Comparison of ENCODE assay signal across 21 mouse cellular contexts in the genomic region with DNA sequence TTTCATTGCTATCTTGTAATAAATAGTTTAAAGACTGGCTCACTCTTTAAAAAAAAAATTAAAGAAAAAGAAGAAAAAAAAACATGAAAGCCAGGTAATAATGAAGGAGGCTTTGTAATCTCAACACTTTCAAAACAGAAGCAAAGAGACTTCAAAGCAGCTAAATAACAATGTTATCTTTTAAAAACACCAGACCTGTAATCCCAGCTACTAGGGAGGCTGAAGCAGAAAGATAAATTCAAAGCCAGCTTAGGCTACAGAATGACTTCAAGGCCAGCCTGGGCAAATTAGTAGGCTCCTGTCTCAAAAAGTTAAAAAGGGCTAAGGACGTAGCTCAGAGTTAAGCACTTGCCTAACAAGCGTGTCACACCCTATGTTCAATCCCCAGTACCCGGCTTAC. TPM values are rescaled to one million over a fixed set of nuclear protein-coding genes. Genes with fewer than 3 reads are reported as not detected.
DNase-seq lines count a peak whose midpoint lies in the region; ATAC-seq and TF ChIP-seq lines count a peak whose summit lies in the region.
"Had no signal": no experiment of that assay in that cellular context is flagged by ENCODE, and none has a peak within 500 bp of the region (broad histone marks: within the 10 kb centered on the region; RNA-seq: fewer than 3 reads in every experiment).

No protein-coding gene starts in this region.

- ATAC-seq in liver, embryonic 12.5 days, result peak; percentile 54; the same call in 1 of the 2 replicates
- ATAC-seq in common myeloid progenitor, adult 5-6 weeks (replicated peaks; ENCODE audit: low read depth, poor library complexity, severe bottlenecking), result peak; percentile 63; the same call in 1 of the 2 replicates
- peak; percentile 74 for ATAC-seq in megakaryocyte progenitor cell, adult 5-6 weeks (replicated peaks; ENCODE audit: poor library complexity)
- ATAC-seq: forebrain, embryonic 14.5 days; hindbrain, embryonic 16.5 days had no signal

- TF ChIP-seq CTCF in MEL (IDR thresholded peaks at IDR 0.05 in 2 of 3, conservative IDR thresholded peaks at IDR 0.05 in 1 of 3; ENCODE audit: control insufficient read depth in 1 of 3, insufficient read depth in 1 of 3, low read depth in 2 of 3, low read length in 3 of 3, poor library complexity in 1 of 3, severe bottlenecking in 1 of 3), result no peak

- H3K36me3 ChIP-seq in liver, embryonic 12.5 days, result peaks cover 70% of the 10 kb centered on the region
- H3K36me3 ChIP-seq in MEL (ENCODE audit: control insufficient read depth in 1 of 2, insufficient read depth in 2 of 2, low read length in 2 of 2), result peaks cover 46 to 58% of the 10 kb centered on the region in 2 experiments

- 36% methylated on average over 3 of the region's 3 CpGs for WGBS in liver, embryonic 12.5 days (ENCODE audit: insufficient replicate concordance)

- DNase-seq in liver, result no peak
- DNase-seq in MEL (ENCODE audit: low read depth, low spot score), result peak; percentile 80
- DNase-seq in ovary, adult 18-20 months (ENCODE audit: low spot score), result no peak
- DNase-seq in kidney, adult 11 months, result no peak
- DNase-seq: adrenal gland, postnatal 10 days; cerebellum, adult 2 months; cerebellum, postnatal 10 days; embryo, embryonic 11 days; gastrocnemius, adult 2 months; gastrocnemius, postnatal 25 days; heart, postnatal 4 days had no signal

- H3K4me1 ChIP-seq in liver, embryonic 12.5 days, result peaks cover 59% of the 10 kb centered on the region
- peaks cover 28 to 30% of the 10 kb centered on the region in 2 experiments for H3K4me1 ChIP-seq in MEL (ENCODE audit: control insufficient read depth in 1 of 2, insufficient read depth in 2 of 2, low read length in 2 of 2)
- H3K4me1 ChIP-seq: forebrain, embryonic 10.5 days had no signal

- H3K27ac ChIP-seq in liver, embryonic 12.5 days, result no peak overlapping the region
- no peak overlapping the region for H3K27ac ChIP-seq in MEL (ENCODE audit: control insufficient read depth, low read depth, low read length)
- H3K27ac ChIP-seq: embryonic facial prominence, embryonic 15.5 days; forebrain, embryonic 10.5 days; gastrocnemius, adult 2 months; heart, embryonic 13.5 days; hindbrain, embryonic 12.5 days had no signal

- H3K4me2 ChIP-seq in liver, embryonic 12.5 days, result no peak overlapping the region
- H3K4me2 ChIP-seq: embryonic facial prominence, embryonic 15.5 days; heart, embryonic 13.5 days; hindbrain, embryonic 12.5 days had no signal

- no peak for TF ChIP-seq RAD21 in MEL (IDR thresholded peaks at IDR 0.05; ENCODE audit: low read depth, low read length)

- no peaks in the 10 kb centered on the region for H3K9me3 ChIP-seq in liver, embryonic 12.5 days (replicated peaks)
- no peaks in the 10 kb centered on the region for H3K9me3 ChIP-seq in MEL (replicated peaks; ENCODE audit: insufficient read depth, low read length)
- H3K9me3 ChIP-seq: embryonic facial prominence, embryonic 15.5 days; forebrain, embryonic 10.5 days; heart, embryonic 13.5 days; hindbrain, embryonic 12.5 days had no signal

- TF ChIP-seq EP300 in MEL (IDR thresholded peaks at IDR 0.05; ENCODE audit: low read depth in 1 of 2, low read length in 2 of 2), result peak; percentile 88 to 92

- H3K4me3 ChIP-seq in liver, embryonic 12.5 days, result no peak overlapping the region
- H3K4me3 ChIP-seq in MEL (ENCODE audit: control insufficient read depth in 1 of 2, insufficient read depth in 1 of 2, low read depth in 2 of 2, low read length in 2 of 2), result no peak overlapping the region
- H3K4me3 ChIP-seq: embryonic facial prominence, embryonic 15.5 days; erythroblast, embryonic 14.5 days; forebrain, embryonic 10.5 days; gastrocnemius, adult 2 months; heart, embryonic 13.5 days; hindbrain, embryonic 12.5 days had no signal

- H3K79me2 ChIP-seq in MEL (ENCODE audit: control insufficient read depth, insufficient read depth, low read length, poor library complexity), result peaks cover 9% of the 10 kb centered on the region

- TF ChIP-seq POLR2A in MEL (IDR thresholded peaks at IDR 0.05; ENCODE audit: control insufficient read depth in 1 of 2, insufficient read depth in 1 of 2, low read depth in 1 of 2, low read length in 2 of 2, poor library complexity in 1 of 2), result no peak

- H3K27me3 ChIP-seq in liver, embryonic 12.5 days (replicated peaks), result no peaks in the 10 kb centered on the region
- H3K27me3 ChIP-seq in MEL (ENCODE audit: control insufficient read depth in 1 of 2, insufficient read depth in 2 of 2, low read length in 2 of 2), result no peaks in the 10 kb centered on the region
- H3K27me3 ChIP-seq: embryonic facial prominence, embryonic 15.5 days; heart, embryonic 13.5 days; hindbrain, embryonic 12.5 days had no signal

- H3K9ac ChIP-seq in liver, embryonic 12.5 days, result no peak overlapping the region
- H3K9ac ChIP-seq in MEL (ENCODE audit: control insufficient read depth, low read depth, low read length, poor library complexity, severe bottlenecking), result no peak overlapping the region
- H3K9ac ChIP-seq: embryonic facial prominence, embryonic 15.5 days; heart, embryonic 13.5 days; hindbrain, embryonic 12.5 days had no signal

TF ChIP-seq in MEL, 35 proteins besides CTCF, POLR2A, EP300 and RAD21:
- TF ChIP-seq TAL1 (IDR thresholded peaks at IDR 0.05; ENCODE audit: low read length) (peak; percentile 92), NELFE (IDR thresholded peaks at IDR 0.05; ENCODE audit: low read depth, low read length) (no peak), NRF1 (IDR thresholded peaks at IDR 0.05; ENCODE audit: insufficient read depth, low read depth, low read length, poor library complexity, severe bottlenecking) (no peak), ELF1 (IDR thresholded peaks at IDR 0.05; ENCODE audit: low read depth, low read length) (no peak), POLR2AphosphoS2 (IDR thresholded peaks at IDR 0.05; ENCODE audit: low read length) (0 out of 2 replicates have a peak, but pooled peaks have one; percentile 3), MYB (IDR thresholded peaks at IDR 0.05; ENCODE audit: low read depth, low read length) (peak; percentile 29; the same call in 1 of the 2 replicates), ZNF384 (IDR thresholded peaks at IDR 0.05; ENCODE audit: low read depth, low read length) (peak; percentile 72), UBTF (IDR thresholded peaks at IDR 0.05; ENCODE audit: borderline replicate concordance, insufficient read depth, low read depth, low read length) (no peak), GATA1 (IDR thresholded peaks at IDR 0.05; ENCODE audit: low read depth, low read length) (peak; percentile 94), BHLHE40 (IDR thresholded peaks at IDR 0.05; ENCODE audit: borderline replicate concordance, low read depth, low read length) (peak; percentile 41), ZMIZ1 (IDR thresholded peaks at IDR 0.05; ENCODE audit: low read depth, low read length) (peak; percentile 41; the same call in 1 of the 2 replicates), MYC (IDR thresholded peaks at IDR 0.05; ENCODE audit: low read depth, low read length) (no peak), SIN3A (IDR thresholded peaks at IDR 0.05; ENCODE audit: low read length) (peak; percentile 47; the same call in 1 of the 2 replicates), JUND (IDR thresholded peaks at IDR 0.05; ENCODE audit: low read depth, low read length) (no peak), GABPA (IDR thresholded peaks at IDR 0.05; ENCODE audit: low read depth, low read length) (no peak), ETS1 (IDR thresholded peaks at IDR 0.05; ENCODE audit: low read depth, low read length) (peak; percentile 55), CHD2 (IDR thresholded peaks at IDR 0.05; ENCODE audit: low read length) (no peak), USF2 (IDR thresholded peaks at IDR 0.05; ENCODE audit: borderline replicate concordance in 1 of 2, insufficient read depth in 1 of 2, low read depth in 1 of 2, low read length in 2 of 2) (no peak), ZC3H11A (IDR thresholded peaks at IDR 0.05; ENCODE audit: low read depth, low read length) (no peak), KAT2A (conservative IDR thresholded peaks at IDR 0.05; ENCODE audit: low read depth, low read length) (no peak), MAFK (IDR thresholded peaks at IDR 0.05; ENCODE audit: borderline replicate concordance, low read depth, low read length) (no peak), RCOR1 (IDR thresholded peaks at IDR 0.05; ENCODE audit: low read depth, low read length) (peak; percentile 98), TCF12 (IDR thresholded peaks at IDR 0.05; ENCODE audit: low read depth, low read length) (peak; percentile 95), POLR2AphosphoS5 (IDR thresholded peaks at IDR 0.05; ENCODE audit: borderline replicate concordance, low read depth, low read length) (no peak), CHD1 (IDR thresholded peaks at IDR 0.05; ENCODE audit: low read depth, low read length) (no peak), ZKSCAN1 (IDR thresholded peaks at IDR 0.05; ENCODE audit: low read depth, low read length) (no peak)

RNA-seq across cellular contexts. Expression of a gene that starts 11.5 kb away (rescaled TPM):
- polyA plus RNA-seq in liver, embryonic 12.5 days (2016; fragmentation: Nextera tagmentation; extraction: Ambion mirVana), result 27.1 and 27.8 TPM in 2 replicates
- total RNA-seq in MEL (2012; rRNA removed), result 68.1 and 88.0 TPM in 2 replicates
- polyA plus RNA-seq in MEL (2012; ENCODE audit: insufficient read depth in 1 of 2, insufficient read length in 2 of 2, low read depth in 1 of 2, low replicate concordance in 2 of 2, missing spikeins in 1 of 2), result 10 to 100 TPM; 30.7 to 31.5 TPM
- total RNA-seq in common myeloid progenitor, adult 5-6 weeks (2017), result 61.9 and 81.3 TPM in 2 replicates
- 40.6 and 48.8 TPM in 2 replicates for total RNA-seq in megakaryocyte progenitor cell, adult 5-6 weeks (2015)
- total RNA-seq in megakaryocyte progenitor cell, adult 5-6 weeks (2017), result 34.6 and 43.3 TPM in 2 replicates

RNA-seq across cellular contexts. Expression of a gene that starts 17.1 kb away (rescaled TPM):
- 8.2 and 8.7 TPM in 2 replicates for polyA plus RNA-seq in liver, embryonic 12.5 days (2016; fragmentation: Nextera tagmentation; extraction: Ambion mirVana)
- total RNA-seq in MEL (2012; rRNA removed), result 32.1 and 41.5 TPM in 2 replicates
- polyA plus RNA-seq in MEL (2012; ENCODE audit: insufficient read depth in 1 of 2, insufficient read length in 2 of 2, low read depth in 1 of 2, low replicate concordance in 2 of 2, missing spikeins in 1 of 2), result 10 to 100 TPM in 1 of 2 experiments, not detected in 1; 30.7 TPM
- total RNA-seq in common myeloid progenitor, adult 5-6 weeks (2017), result 22.2 and 25.2 TPM in 2 replicates
- 20.2 and 22.4 TPM in 2 replicates for total RNA-seq in megakaryocyte progenitor cell, adult 5-6 weeks (2015)
- 22.5 and 28.4 TPM in 2 replicates for total RNA-seq in megakaryocyte progenitor cell, adult 5-6 weeks (2017)

RNA-seq across cellular contexts. Expression of a gene that starts 49.7 kb away (rescaled TPM):
- polyA plus RNA-seq in liver, embryonic 12.5 days (2016; fragmentation: Nextera tagmentation; extraction: Ambion mirVana), result 8.5 TPM in 2 replicates
- 50.5 and 52.5 TPM in 2 replicates for total RNA-seq in MEL (2012; rRNA removed)
- 10 to 100 TPM; 18.5 to 55.4 TPM for polyA plus RNA-seq in MEL (2012; ENCODE audit: insufficient read depth in 1 of 2, insufficient read length in 2 of 2, low read depth in 1 of 2, low replicate concordance in 2 of 2, missing spikeins in 1 of 2)
- 38.1 and 62.8 TPM in 2 replicates for total RNA-seq in common myeloid progenitor, adult 5-6 weeks (2017)
- 24.9 and 26.3 TPM in 2 replicates for total RNA-seq in megakaryocyte progenitor cell, adult 5-6 weeks (2015)
- total RNA-seq in megakaryocyte progenitor cell, adult 5-6 weeks (2017), result 16.2 and 61.3 TPM in 2 replicates
